Mouse (Mus musculus): ENCODE results near the gene Ddx49.
A peak's percentile ranks its signal among the peaks of the same experiment; 100 is the strongest.

The Ddx49 gene

GRCm38 (mm10) chr8:70316511-70317504 is 14.5 kb upstream of the Ddx49 start:
- no peak for DNase-seq (ENCODE audit: low spot score in 2 of 2)

DNA sequence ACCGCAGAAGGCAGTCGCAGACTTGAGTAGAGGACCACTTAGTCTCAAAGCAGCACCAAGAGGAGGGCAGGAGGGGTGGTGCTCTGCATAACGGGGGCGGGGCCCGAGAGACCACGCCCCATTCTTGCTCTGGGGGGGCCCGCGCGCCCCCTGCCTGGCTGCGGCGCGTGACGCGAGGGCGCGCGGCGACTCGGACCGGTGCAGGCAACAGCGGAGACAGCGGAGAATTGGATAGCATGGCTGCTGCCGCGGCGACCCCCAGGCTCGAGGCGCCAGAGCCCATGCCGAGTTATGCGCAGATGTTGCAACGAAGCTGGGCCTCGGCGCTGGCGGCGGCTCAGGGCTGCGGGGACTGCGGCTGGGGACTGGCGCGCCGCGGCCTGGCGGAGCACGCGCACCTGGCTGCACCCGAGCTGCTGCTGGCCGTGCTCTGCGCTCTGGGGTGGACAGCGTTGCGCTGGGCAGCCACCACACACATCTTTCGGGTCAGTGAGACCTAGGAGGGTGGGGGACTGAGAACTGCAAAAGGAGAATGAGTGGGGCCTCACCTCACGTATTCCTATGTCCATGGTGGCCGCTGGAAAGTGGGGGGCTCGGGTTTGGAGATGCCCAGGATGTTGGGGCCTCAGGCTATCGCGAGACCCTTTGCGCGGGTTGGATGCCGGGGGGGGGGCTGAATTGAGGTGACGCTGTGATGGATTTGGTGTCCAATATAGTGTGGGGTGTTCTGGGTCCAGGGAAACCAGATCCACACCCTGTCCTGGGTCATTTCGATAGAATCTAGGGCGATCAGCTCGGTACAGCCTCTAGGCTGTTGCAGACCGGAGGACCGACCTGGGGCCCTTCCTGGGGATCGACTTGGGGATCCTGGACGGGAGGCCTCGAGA is 13.6 kb upstream of the Ddx49 start, which contains the start of gene Cers1:
Gene Cers1 (plus strand): TSS at position 152 of the 887 bp plus-strand sequence.
- DNase-seq (ENCODE audit: low spot score in 2 of 2), result no peak

- no peak for DNase-seq (ENCODE audit: low spot score in 2 of 2)
Measured at GRCm38 (mm10) chr8:70313399-70313798, 11.1 kb upstream of the Ddx49 start.

DNA sequence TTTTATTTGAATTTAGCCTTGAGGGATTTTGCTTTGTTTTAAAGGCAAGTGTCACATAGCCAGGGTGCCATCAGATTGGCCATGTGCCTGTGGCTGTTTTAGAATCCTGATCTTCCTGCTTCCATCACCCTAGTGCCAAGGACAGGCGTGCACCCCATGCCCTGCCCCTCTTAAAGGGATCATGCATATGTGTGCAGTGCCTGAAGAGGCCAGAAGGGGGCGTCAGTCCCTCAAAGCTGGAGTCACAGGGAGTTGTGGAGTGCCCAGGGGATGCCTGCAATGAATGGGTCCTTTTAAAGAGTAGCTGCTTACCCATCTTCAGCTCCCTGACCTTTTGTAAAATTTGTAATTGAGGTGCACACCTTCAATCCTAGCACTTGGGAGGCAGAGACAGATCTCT is 7.0 kb upstream of the Ddx49 start:
- DNase-seq (ENCODE audit: low spot score in 2 of 2), result no peak

GRCm38 (mm10) chr8:70302901-70303300 is 612 bp upstream of the Ddx49 start:
- no peak for DNase-seq (ENCODE audit: low spot score in 2 of 2)

GRCm38 (mm10) chr8:70300881-70301280 is 1.4 kb downstream of the Ddx49 start:
- DNase-seq (ENCODE audit: low spot score in 2 of 2), result no peak

GRCm38 (mm10) chr8:70293988-70294405 is 8.3 kb downstream of the Ddx49 start:
- DNase-seq (ENCODE audit: low spot score in 2 of 2), result no peak

DNA sequence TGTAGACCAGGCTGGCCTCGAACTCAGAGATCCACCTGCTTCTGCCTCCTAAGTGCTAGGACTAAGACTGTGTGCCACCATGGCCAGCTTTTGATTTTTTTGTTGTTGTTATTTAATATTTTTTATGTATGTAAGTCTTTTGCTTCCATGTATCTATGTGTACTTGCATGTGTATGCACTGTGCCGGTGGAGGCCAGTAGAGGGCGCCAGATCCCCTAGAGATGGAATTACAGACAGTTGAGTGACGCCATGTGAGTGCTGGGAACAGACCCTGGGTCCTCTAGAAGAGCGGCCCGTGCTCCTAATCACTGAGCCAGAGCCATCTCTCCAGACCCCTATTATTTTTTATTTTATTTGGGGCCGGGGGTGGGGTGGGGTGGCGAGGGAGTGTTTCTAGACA is 15.6 kb downstream of the Ddx49 start:
- no peak for DNase-seq (ENCODE audit: low spot score in 2 of 2)

DNA sequence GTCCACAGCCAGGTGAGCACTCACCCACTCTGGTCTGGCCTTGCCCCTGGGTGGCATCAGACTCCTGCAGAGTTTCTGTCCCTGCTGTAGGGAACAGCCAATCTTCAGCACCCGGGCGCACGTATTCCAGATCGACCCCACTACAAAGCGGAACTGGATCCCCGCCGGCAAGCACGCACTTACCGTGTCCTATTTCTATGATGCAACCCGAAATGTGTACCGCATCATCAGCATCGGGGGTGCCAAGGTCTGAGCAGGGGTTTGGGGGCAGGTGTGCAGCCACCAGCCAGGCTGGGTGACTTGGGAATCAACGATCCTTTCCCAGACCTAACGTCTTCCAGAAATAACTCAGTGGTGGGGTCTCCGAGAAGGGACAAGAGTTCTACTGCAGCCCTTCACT is 17.0 kb downstream of the Ddx49 start:
- no peak for DNase-seq (ENCODE audit: low spot score in 2 of 2)

DNA sequence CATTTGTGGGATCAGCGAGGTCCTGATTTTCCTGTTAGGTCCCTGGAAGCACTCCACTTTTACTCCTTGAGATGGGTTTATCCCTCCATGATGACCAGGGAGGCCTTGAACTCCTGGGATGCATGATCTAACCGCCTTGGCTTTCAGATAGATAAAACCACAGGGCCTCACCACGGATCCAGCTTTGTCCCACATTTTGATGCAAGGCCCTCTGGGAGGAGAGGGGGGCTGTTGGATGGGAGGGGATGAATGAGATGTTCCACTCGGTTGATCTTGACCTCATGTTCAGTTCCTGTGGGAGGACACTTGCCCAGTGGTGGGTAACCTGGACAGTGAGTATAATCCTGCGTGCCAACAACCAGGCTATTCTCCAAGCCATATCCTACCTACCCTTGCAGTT is 17.9 kb downstream of the Ddx49 start:
- DNase-seq (ENCODE audit: low spot score in 2 of 2), result no peak

DNA sequence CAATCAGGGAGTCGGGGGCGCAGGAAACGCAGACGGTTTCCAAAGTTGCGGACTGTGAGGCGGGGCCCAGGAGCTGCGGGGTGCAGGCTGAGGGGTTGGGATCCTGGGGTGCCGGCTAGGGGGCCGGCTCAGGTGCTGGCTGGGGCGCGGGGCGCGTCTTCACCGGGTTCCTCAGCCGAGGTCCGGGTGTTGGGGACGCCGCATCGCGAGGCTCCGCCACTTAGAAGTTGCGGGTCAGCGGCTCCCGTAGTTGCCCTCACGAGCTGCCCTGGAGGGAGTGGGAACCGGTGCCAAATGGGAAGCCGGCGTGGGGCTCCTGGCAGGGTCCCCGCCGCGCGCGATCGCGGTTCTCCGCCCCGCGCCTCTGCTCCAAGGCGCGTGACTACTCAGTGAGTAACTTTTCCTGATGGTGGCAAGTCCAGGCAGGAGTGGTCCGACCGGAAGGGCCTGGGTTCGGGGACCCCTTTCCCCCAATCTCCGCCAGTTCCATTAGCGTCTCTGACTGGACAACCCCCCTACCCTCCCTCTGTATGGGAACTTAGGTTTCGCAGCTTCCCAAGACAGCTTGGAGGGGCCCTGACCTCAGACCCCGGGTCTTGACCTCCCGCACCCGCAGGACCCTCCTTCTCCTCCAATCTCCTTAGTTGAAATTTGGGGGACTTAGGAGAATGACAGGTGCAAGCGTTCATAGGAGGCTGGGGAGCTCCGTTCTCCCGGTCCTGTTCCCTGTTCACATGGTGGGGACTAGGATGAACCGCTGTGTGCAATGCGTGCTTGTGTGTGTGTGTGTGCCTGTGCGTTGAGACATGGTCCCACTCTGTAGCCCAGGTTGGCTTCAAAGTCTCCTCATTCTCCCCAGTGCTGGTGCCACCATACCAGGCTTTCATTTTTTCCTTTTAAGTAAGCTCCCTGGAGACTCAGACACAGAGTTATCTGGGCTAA is 18.9 kb downstream of the Ddx49 start:
- DNase-seq (ENCODE audit: low spot score in 2 of 2), result peak; percentile 38 to 58

GRCm38 (mm10) chr8:70282603-70283135 is 19.6 kb downstream of the Ddx49 start, which contains the start of gene Homer3:
TSS of gene Homer3 (plus strand) at chr8:70282827.
- peak; percentile 83 to 89 for DNase-seq (ENCODE audit: low spot score in 2 of 2)

DNA sequence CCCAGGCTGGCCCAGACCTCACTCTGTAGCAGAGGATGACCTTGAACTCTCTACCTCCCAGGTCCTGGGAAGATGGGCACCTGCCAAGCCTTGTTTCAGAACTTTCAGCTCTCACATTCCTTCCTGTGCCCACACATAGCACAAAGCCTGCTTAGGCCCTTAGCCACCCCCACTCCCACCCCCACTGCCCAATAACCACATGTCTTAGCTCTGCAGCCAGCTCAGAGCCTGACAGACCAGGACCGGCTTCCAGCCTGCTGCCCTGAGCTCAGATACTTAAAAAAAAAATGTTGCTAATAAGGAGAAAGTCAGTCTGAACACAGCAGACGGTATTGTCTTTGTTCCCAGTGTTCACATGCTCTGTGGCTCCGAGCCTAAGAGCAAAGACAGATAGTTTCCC is 21.3 kb downstream of the Ddx49 start:
- no peak for DNase-seq (ENCODE audit: low spot score in 2 of 2)

- no peak for DNase-seq (ENCODE audit: low spot score in 2 of 2)
Measured at GRCm38 (mm10) chr8:70279266-70279665, 23.0 kb downstream of the Ddx49 start.

DNA sequence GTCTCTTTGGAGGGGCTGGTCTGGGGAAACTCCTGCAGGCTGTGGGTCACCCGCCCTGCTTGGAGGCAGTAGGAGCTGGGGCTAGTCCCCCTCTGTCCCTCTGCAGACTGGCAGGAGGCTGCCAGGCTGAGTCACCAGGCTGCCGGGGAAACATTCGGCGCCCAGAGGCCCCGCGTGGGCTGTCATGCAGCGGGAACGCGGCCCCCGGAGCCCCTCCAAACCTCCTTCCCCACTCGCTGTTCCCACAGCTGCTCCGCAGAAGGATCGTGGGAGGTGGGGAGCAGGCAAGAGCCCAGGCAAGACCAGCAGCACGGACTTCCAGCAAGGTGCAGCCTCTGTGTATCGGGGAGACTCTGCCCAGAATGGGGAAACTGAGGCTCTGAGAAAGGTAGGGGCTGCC is 24.1 kb downstream of the Ddx49 start:
- DNase-seq (ENCODE audit: low spot score in 2 of 2), result no peak

GRCm38 (mm10) chr8:70276476-70276875 is 25.8 kb downstream of the Ddx49 start:
- no peak for DNase-seq (ENCODE audit: low spot score in 2 of 2)

DNA sequence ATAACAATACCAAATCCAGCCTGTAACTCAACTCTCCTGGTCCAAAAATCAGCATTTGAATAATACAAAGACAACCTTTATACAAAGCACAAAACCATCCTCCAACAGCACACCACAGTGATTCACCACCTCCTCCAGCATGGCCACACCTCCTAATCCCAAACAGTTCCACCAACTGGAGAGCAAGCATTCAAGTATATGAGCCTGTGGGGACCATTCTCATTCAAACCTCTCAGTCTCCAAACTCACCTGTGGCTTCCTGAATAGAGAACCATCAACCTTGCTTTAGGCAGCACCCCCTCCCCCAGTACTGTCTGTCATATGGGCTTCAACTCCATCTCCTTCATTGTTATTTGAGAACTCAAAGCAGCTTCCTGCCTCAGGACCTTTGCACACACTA is 27.9 kb downstream of the Ddx49 start:
- no peak for DNase-seq (ENCODE audit: low spot score in 2 of 2)

- no peak for DNase-seq (ENCODE audit: low spot score in 2 of 2)
Measured at GRCm38 (mm10) chr8:70272949-70273348, 29.3 kb downstream of the Ddx49 start.

DNA sequence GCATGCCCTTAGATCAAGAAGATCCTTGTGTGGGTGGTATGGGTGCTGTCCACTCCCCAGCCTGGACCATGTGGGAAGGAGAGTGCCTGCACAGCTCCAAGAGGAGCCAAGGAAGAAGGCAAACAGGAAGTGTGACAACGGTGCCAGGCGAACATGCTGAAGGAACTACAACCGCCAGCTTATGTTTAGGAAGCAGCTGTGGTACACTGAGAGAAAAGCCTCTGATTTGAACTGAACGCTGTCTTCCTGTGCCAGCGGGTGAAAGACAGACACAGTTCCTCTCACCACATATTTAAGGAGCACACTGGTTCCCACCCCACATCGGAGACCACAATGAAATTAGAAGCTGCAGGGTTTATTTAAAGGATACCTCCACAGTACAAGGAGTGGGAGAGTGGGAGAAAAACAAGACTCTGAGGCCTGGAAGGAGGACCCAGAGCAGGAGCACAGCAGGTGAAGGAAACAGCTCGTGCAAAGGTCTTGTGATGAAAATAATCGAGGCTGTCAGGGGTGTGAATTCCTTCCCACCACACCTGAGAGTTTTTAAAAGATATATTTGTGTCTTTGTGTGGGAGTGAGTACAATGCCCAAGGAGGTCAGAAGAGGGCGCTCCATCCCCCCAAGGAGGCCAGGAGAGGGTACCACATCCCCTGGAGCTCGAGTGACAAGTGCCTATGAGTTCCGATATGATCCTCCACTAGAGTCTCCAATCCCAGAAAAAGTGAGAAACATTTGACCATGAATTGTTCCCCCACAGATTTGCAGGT is 33.3 kb downstream of the Ddx49 start:
- no peak for DNase-seq (ENCODE audit: low spot score in 2 of 2)

DNA sequence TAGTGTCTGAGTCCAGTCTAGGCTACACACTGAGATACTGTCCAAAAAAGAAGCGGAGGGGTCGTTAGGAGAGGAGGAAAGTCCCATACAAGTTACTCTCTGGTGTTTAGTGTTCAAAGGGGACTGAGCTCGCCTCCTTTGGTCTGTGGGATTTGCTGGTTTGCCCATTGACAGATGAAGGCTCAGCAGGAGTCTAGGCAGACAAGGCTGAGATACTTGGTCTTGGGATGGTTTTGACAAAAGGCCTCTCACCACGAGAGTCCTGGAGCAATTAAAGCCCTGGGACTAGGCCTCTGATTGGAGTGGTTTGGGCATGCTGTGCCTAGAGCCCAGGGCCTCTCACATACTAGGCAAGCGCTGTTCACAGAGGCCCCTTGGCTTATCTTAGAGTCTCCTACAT is 34.0 kb downstream of the Ddx49 start:
- no peak for DNase-seq (ENCODE audit: low spot score in 2 of 2)

Data from urinary bladder, adult 18-20 months (tissue).